Mouse (Mus musculus) gastrocnemius, adult 2 months (tissue): ENCODE measurements around the gene Ccdc43. TPM values are rescaled to one million over a fixed set of nuclear protein-coding genes. Genes with fewer than 3 reads are reported as not detected.

Source experiments
- DNase-seq: peaks from one replicate; pipeline ENCODE4 v3.0.0; 2022
- H3K27ac ChIP-seq: fragments of 200-600 bp; 2 replicates; pipeline ENCODE4 v1.8.1; 2022; ENCODE audit warnings: mild to moderate bottlenecking
- H3K4me3 ChIP-seq: fragments of 200-600 bp; 2 replicates; pipeline ENCODE4 v1.8.1; 2022; ENCODE audit warnings: mild to moderate bottlenecking, moderate library complexity
- CTCF ChIP-seq: fragments of 200-600 bp; IDR thresholded peaks from 2 replicates; pipeline ENCODE4 v1.8.1; 2022; ENCODE audit warnings: antibody characterized with exemption, mild to moderate bottlenecking, moderate library complexity
- intact Hi-C: fragments of 180-260 bp; cut with DNase I; formaldehyde crosslinking; loops from one replicate; pipeline ENCODE4 v1.15.1; 2025
- long read RNA-seq, 2 experiments: library from polyadenylated mRNA; stranded (forward); transcript quantifications; one replicate each; pipeline ENCODE4 v2.0.0; 2021
- total RNA-seq, 2 experiments: library from RNA; stranded (reverse); gene quantifications; 2 replicates each; pipeline ENCODE4 v1.2.3; 2021

Gene Ccdc43
- total RNA-seq, result 10 to 100 TPM; 76.9 to 85.9 TPM
- long read RNA-seq, experiment 1, transcript Ccdc43-204 (4 exons, 989 nt), result minor isoform, 8 of 182 reads
- long read RNA-seq, experiment 1, transcript Ccdc43-202 (4 exons, 407 nt), result minor isoform, 5 of 182 reads
- long read RNA-seq, experiment 1, transcript Ccdc43-201 (5 exons, 2,366 nt), result major isoform, 161 of 182 reads
- long read RNA-seq, experiment 1, partial matches to known transcripts, result 1 of 182 reads
- long read RNA-seq, experiment 1, other reads (novel, unspliced or antisense), result 7 of 182 reads
- long read RNA-seq, experiment 2, transcript Ccdc43-204 (4 exons, 989 nt), result minor isoform, 8 of 189 reads
- long read RNA-seq, experiment 2, transcript Ccdc43-201 (5 exons, 2,366 nt), result major isoform, 173 of 189 reads
- long read RNA-seq, experiment 2, partial matches to known transcripts, result 1 of 189 reads
- long read RNA-seq, experiment 2, other reads (novel, unspliced or antisense), result 4 of 189 reads

DNA sequence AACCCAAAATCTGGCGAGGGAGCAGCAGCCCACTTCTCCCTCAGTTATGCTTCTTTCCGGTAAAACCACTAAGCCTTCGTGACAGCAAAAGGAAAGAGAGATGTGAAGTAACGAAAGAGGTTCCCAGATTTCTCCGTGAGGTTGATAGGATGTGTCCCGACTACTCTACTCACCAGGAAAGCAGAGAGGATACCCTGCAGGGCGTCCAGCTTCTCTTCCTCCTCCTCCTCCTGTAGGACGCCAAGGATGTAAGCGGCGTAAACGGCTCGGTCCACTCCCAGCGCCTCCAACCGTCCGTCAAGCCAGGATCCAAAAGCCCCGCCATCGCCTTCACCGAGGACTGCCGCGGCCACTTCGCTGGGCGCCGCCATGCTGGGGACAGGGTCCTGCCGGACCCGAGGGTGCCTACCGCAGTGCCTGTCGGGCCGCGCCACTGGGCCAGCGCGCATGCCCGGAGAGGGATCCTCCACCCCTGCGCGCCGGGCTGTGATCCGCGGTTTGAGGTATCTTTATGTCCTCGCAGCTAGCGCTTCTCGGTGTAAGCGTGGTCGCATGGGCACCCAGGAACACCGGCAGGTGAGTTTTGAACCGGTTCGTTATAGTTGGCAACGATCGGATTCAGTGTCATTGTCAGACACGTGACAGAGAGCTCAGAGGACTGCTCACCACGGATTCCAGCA, at the start of gene Ccdc43:
Ccdc43 (minus strand) TSS at position 445 of the 680 bp plus-strand sequence.
- peak within 1 kb of the TSS; percentile 91 for H3K27ac ChIP-seq
- TF ChIP-seq CTCF, result no peak; the same call in 1 of the 2 replicates
- H3K4me3 ChIP-seq, result peak within 1 kb of the TSS; percentile 78
- peak; percentile 94 for DNase-seq
- intact Hi-C loops, result no loop called here

DNA sequence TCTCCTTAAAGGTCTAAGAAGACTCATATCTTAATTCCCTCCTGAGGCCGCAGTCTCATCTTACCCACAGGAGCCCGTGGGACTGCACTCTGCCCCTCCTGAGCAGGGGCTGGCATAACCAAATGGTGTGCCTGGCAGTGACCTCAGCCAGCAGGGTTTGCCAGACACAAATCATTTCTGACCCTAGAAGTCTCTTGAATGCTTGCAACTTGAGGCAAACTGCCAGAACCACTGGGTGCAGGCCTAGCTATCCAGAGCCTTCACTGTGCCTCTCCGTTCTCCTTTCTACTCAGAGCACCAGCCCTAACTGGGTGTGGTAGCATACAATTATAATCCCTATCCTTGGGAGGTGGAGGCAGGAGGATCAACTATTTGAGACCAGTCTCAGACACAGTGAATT, 47.2 kb upstream of the Ccdc43 start:
- no peak for DNase-seq
- Histone ChIP-seq H3K27ac (no peak overlapping the region), H3K4me3 (no peak overlapping the region)
- intact Hi-C loops, result no loop called here
- no peak for TF ChIP-seq CTCF

DNA sequence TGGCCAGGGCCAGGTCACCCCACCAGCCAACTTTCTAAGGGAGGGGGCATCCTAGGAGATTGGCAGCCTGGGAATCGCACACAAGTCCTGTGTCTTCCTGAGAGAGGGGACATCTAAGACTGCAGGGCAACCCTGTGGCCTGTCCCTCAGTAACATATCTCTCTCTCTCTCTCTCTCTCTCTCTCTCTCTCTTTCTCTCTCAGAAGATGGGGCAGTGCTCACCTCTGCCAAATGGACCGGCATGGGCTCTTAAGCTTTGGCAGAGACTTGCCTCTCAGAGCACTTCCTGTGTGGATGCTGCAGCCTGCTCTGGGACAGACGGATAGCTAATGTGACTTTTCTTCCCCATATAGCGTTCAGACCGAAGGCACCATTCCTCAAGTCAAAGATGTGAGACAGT, 45.3 kb upstream of the Ccdc43 start:
- TF ChIP-seq CTCF, result no peak
- no peak for DNase-seq
- intact Hi-C loops, result no loop called here
- H3K4me3 ChIP-seq, result no peak overlapping the region
- no peak overlapping the region for H3K27ac ChIP-seq

DNA sequence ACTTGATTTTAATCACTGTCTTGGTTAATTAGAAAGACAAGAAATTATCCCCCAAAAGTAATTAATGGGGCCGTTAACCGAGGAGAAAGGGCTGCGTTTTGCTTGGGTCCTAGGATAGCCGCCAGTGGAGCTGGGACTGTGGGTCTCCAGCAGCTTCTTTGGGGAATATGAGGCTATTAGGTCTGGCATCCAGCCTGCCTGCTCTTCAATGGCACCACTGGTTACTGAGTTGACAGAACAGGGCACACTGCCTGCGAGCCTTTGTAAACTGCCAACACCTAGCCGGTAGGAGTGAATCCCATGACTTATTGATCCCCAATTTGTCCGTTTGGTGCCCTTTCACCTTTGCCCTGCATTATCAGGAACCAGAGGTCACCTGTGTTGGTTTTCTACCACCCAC, 44.5 kb upstream of the Ccdc43 start:
- Histone ChIP-seq H3K27ac (no peak overlapping the region), H3K4me3 (no peak overlapping the region)
- intact Hi-C loops, result no loop called here
- no peak for DNase-seq
- no peak for TF ChIP-seq CTCF

DNA sequence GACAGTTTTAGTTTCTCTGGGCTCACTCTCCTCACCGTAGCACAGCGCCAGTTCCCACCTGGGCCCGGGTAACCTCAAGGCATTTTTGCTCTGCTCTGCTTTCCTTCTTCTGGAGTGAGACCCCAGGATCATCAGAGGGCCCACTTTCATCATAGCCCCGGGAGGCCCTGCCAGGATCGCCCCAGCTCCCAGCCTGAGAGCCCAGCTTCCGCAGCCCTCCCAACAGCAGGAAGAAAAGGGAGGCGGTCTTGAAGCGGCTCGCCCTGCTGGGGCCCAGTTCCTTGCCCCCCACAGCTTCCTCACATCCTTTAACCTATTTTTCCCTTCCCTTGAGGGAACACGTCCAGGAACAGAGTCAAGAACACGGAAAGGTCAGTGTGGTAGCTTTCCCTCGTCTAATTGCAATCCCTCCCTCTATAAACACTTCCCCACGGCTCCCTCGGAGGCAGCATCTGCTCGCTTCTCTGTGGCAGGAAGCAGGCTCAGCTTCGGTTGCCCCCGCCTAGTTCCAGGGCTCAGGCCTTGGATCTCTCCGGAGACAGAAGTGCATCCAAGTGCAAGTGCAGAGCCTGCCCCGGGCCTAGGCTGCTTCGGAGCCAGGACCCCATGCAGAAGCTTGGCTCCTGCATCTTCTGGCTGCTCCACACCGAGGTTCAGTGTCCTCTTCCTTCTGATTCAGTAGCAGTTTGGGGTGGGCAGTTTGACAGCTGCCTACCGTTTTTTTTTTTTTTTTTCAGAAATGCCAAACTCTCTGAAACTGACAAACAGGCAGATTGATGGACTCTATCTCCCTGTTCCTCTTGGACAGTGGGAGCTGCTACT, 43.8 kb upstream of the Ccdc43 start:
- peak; percentile 51 for DNase-seq
- TF ChIP-seq CTCF, result no peak
- H3K27ac ChIP-seq, result peak overlapping the region; percentile 57
- peak overlapping the region; percentile 45 for H3K4me3 ChIP-seq
- intact Hi-C loops, result no loop called here

DNA sequence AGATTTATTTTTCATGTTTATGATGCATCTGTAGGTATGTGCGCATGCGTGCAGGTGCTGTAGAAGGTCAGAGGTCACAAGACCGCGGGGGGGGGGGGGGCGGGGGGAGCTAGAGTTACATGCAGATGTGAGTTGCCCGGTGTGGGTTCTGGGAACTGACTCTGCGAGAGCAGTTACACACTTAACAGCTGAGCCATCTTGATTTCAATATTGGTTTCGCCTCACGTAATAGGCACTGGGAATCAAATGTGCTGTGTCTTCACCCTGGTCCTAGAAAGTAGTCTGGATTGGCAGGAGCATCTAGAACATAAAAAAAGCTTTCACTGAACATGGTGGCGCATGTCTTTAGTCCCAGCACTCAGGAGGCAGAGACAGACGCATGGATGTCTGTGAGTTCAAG, 43.1 kb upstream of the Ccdc43 start:
- peak; percentile 35 for DNase-seq
- no peak overlapping the region for H3K4me3 ChIP-seq
- no peak overlapping the region for H3K27ac ChIP-seq
- no peak for TF ChIP-seq CTCF
- intact Hi-C loops, result no loop called here

DNA sequence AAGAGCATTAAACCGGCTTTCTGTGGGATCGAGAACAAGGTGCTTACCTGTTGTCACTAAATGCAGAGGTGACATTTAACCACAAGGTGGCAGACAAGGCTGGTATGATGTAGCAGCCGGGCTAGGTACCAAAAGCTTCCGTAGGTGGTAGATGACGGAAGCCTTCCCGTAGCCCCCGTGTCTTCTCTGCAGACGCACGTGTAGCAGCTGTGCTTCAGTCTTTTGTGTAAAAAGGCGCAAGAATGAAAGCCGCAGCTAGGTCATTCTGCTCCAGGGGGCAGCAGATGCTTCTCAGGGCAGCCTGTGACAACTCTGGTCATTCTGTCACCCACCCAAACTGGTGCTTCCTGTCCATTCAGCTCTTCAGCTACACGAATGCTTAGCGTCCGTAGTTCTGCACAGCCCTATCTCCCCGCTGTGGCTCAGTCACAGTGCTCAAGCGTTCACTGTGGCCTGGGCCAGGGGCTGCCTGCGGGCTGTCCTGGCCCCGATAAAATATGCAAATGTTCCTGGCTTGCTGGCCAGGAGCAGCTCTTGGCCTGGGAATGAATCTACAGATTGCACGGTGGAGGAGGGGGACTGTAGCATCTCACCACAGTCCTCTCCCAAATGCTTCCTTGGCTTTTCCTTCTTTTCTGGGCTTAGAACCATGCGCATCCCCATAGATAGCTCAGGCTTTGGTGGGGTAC, 41.8 kb upstream of the Ccdc43 start:
- intact Hi-C loops, result loop anchor here (5.0 kb wide), 1 partner anchor 33 kb away; no protein-coding TSS in a partner anchor
- 0 out of 2 replicates have a peak overlapping the region, but pooled peaks have one; percentile 8 for H3K27ac ChIP-seq
- H3K4me3 ChIP-seq, result peak overlapping the region; percentile 59
- TF ChIP-seq CTCF, result peak; percentile 71
- DNase-seq, result peak; percentile 56

DNA sequence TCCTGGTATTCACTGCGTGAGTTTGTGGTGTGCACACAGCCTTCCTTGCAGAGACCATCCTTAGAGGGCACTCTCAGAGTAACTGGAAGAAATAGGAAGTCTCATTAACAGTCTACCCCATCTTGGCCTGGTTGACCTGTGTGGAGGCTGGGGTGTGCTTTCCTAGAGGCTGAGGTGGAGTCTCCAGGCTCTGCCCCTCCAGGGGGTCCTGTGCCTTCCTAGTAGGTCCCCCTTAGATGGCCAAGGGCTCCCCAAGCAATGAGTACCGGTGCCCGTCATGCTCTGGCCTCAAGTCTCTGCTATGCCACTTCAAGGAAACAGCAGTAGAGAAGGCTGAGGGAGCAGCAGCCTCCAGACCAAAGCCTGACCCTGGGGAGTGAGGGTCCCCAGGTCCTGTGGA, 40.5 kb upstream of the Ccdc43 start:
- no peak for TF ChIP-seq CTCF
- H3K4me3 ChIP-seq, result no peak overlapping the region
- DNase-seq, result no peak
- no peak overlapping the region for H3K27ac ChIP-seq
- intact Hi-C loops, result loop anchor here (5.0 kb wide), 1 partner anchor 34 kb away; no protein-coding TSS in a partner anchor

DNA sequence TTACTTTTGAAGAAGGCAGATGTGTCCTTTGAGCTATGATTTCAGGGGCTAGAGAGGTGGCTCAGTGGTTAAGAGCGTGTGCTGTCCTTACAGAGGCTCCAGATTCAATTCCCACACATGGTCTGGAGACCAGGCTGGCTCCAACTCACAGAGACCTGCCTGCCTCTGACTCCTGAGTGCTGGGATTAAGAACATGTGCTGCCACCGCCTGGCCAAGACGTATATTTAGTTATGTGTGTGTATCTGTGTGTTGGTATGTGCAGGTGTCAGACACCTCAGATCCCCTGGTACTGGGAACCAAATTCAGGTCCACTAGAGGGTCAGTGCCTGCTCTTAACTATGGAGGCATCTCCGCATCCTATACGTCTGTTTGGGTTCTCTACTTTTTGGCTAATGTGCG, 37.4 kb upstream of the Ccdc43 start:
- DNase-seq, result no peak
- H3K27ac ChIP-seq, result no peak overlapping the region
- no peak for TF ChIP-seq CTCF
- intact Hi-C loops, result loop anchor here (5.0 kb wide), 1 partner anchor 37 kb away; no protein-coding TSS in a partner anchor
- H3K4me3 ChIP-seq, result no peak overlapping the region

DNA sequence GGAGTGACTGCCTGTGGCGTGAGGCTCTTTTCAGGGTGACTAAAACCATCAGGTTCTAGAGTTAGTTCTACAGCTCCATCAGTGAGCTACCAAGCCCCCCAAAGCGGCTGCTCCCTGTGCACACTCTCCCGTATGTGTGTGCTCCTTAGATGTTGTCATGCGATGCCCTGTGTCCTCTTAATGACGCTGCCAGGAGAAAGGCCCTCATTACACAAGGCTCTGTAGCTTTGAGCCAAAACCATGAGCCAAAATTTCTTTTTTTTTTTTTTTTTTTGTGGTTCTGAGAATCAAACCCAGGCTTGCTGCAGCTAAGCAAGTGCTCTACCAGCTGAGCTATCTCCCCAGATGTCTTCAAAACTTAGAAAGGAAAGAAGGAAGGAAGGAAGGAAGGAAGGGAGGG, 35.6 kb upstream of the Ccdc43 start:
- no peak for TF ChIP-seq CTCF
- no peak overlapping the region for H3K27ac ChIP-seq
- no peak for DNase-seq
- intact Hi-C loops, result no loop called here
- H3K4me3 ChIP-seq, result no peak overlapping the region

DNA sequence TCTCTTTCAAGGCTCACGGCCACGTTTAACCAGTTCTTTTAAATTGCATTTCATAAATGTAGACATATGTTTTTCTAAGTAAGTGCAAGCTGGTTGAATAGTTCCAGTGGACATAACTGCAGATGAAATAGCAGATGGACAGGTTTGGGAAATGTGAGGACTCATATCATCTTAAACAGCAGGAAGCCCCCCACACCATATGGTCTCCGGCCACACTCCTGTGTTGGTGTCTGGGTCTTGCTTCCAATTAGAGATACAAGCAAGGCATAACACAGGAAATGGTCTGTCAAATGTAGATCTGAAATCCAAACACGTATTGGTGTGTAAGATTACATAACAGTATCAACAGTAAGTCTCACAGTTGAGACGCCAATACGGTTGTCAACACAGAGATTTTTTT, 33.8 kb upstream of the Ccdc43 start:
- DNase-seq, result no peak
- TF ChIP-seq CTCF, result no peak
- H3K4me3 ChIP-seq, result no peak overlapping the region
- H3K27ac ChIP-seq, result no peak overlapping the region
- intact Hi-C loops, result no loop called here

DNA sequence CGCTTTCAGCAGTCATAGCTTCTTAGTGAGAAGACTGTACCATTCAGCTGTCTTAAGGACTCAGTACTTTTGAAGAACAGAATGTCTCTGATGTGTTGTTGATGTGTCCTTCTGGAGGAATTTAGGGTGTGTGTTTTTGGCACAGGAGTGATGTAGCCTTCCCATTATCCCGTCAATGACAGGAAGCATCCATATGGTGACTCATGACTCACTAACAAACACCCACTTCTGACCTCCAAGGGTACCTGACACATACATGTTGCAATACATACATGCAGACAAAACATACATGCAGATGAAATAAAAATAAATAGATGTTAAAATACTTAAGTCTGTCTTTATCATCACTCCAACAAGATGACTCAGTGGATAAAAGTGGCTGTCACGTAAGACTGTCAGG, 32.3 kb upstream of the Ccdc43 start:
- intact Hi-C loops, result no loop called here
- H3K27ac ChIP-seq, result no peak overlapping the region
- H3K4me3 ChIP-seq, result no peak overlapping the region
- no peak for DNase-seq
- TF ChIP-seq CTCF, result no peak
